Mouse (Mus musculus) lung, postnatal 0 days (tissue): Measurements from ENCODE around the gene Myoc.

ENCODE experiments used
- CTCF ChIP-seq: IDR thresholded peaks from 2 replicates; pipeline ENCODE4 v1.5.1; 2016; ENCODE audit warnings: antibody characterized with exemption, mild to moderate bottlenecking
- EP300 ChIP-seq: IDR thresholded peaks from 2 replicates; pipeline ENCODE4 v1.6.1; 2016; ENCODE audit warnings: antibody characterized with exemption, mild to moderate bottlenecking, control low read depth

- no peak for TF ChIP-seq CTCF
- peak; percentile 80 for TF ChIP-seq EP300
Observed at GRCm38 (mm10) chr1:162599617-162600016, 39.3 kb upstream of the Myoc start.
